Mouse (Mus musculus) mouse trophoblast stem cell (cell line): ENCODE results near the gene Slc29a4.

Experiments used
- in situ Hi-C, 2 experiments: fragments of 300-500 bp; cut with MseI, MboI; formaldehyde crosslinking; loops; 2 replicates in 1 of 2; 3 replicates in 1 of 2; pipeline ENCODE4 v1.15.1; 2025

Gene Slc29a4

GRCm38 (mm10) chr5:142692248-142692647 is at the start of gene Slc29a4:
Gene Slc29a4 (plus strand): TSS chr5:142692512.
- in situ Hi-C loops, result no loop called here

- in situ Hi-C loops, result no loop called here
Observed at GRCm38 (mm10) chr5:142648162-142648561, 44.1 kb upstream of the Slc29a4 start.

- in situ Hi-C loops, result no loop called here
Observed at GRCm38 (mm10) chr5:142649460-142650050, 42.8 kb upstream of the Slc29a4 start.

- in situ Hi-C loops, result no loop called here
Observed at GRCm38 (mm10) chr5:142650390-142650789, 41.9 kb upstream of the Slc29a4 start.

- in situ Hi-C loops, result no loop called here
Observed at GRCm38 (mm10) chr5:142650794-142651497, 41.4 kb upstream of the Slc29a4 start.

- in situ Hi-C loops, result no loop called here
Observed at GRCm38 (mm10) chr5:142652266-142652665, 40.0 kb upstream of the Slc29a4 start.

GRCm38 (mm10) chr5:142660656-142661434 is 31.5 kb upstream of the Slc29a4 start:
- in situ Hi-C loops, result no loop called here

- in situ Hi-C loops, result no loop called here
Observed at GRCm38 (mm10) chr5:142667921-142668320, 24.4 kb upstream of the Slc29a4 start.

- in situ Hi-C loops, result no loop called here
Observed at GRCm38 (mm10) chr5:142668556-142669263, 23.6 kb upstream of the Slc29a4 start.

GRCm38 (mm10) chr5:142669726-142670125 is 22.6 kb upstream of the Slc29a4 start:
- in situ Hi-C loops, result no loop called here

- in situ Hi-C loops, result no loop called here
Observed at GRCm38 (mm10) chr5:142673082-142673481, 19.2 kb upstream of the Slc29a4 start.

GRCm38 (mm10) chr5:142678141-142678571 is 14.2 kb upstream of the Slc29a4 start:
- in situ Hi-C loops, result no loop called here

GRCm38 (mm10) chr5:142679065-142679464 is 13.2 kb upstream of the Slc29a4 start:
- in situ Hi-C loops, result no loop called here

- in situ Hi-C loops, result no loop called here
Observed at GRCm38 (mm10) chr5:142681911-142682310, 10.4 kb upstream of the Slc29a4 start.

GRCm38 (mm10) chr5:142682529-142682928 is 9.8 kb upstream of the Slc29a4 start:
- in situ Hi-C loops, result no loop called here

GRCm38 (mm10) chr5:142688866-142689265 is 3.4 kb upstream of the Slc29a4 start:
- in situ Hi-C loops, result no loop called here

GRCm38 (mm10) chr5:142690343-142690742 is 2.0 kb upstream of the Slc29a4 start:
- in situ Hi-C loops, result no loop called here

- in situ Hi-C loops, result no loop called here
Observed at GRCm38 (mm10) chr5:142692971-142693737, 842 bp downstream of the Slc29a4 start.

GRCm38 (mm10) chr5:142693738-142694430 is 1.6 kb downstream of the Slc29a4 start:
- in situ Hi-C loops, result no loop called here

GRCm38 (mm10) chr5:142694627-142695340 is 2.5 kb downstream of the Slc29a4 start:
- in situ Hi-C loops, result no loop called here
